ENCODE assay signal across 14 mouse cellular contexts in the genomic region with DNA sequence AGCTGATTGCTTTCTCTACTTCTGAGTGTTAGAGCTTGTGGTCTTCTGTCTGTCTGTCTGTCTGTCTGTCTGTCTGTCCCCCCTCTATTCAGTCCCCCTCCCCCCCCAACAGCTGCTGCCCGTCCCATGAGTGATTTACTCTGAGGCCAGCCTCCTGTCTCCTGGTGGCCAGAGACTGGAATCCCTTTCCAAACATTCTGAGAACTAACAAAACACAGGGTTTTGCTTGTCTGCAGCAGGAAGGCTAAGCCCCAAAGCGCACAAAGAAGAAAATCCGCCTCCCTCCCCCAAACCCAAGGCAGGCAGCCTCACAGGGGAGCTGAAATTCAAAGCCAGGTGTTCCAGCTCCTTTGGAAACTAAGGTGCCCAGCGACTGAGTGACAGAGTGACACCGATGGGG. TPM values are rescaled to one million over a fixed set of nuclear protein-coding genes. Genes with fewer than 3 reads are reported as not detected.
DNase-seq lines count a peak whose midpoint lies in the region; ATAC-seq lines count a peak whose summit lies in the region.
"Had no signal": no experiment of that assay in that cellular context is flagged by ENCODE, and none has a peak within 500 bp of the region (broad histone marks: within the 10 kb centered on the region; RNA-seq: fewer than 3 reads in every experiment).

No protein-coding gene starts in this region.

- H3K27me3 ChIP-seq in kidney, embryonic 14.5 days (ENCODE audit: control insufficient read depth, insufficient read depth, low read length) = no peaks in the 10 kb centered on the region
- H3K27me3 ChIP-seq in midbrain, embryonic 11.5 days (ENCODE audit: control insufficient read depth, insufficient read depth, low read length) = no peaks in the 10 kb centered on the region

- ATAC-seq in kidney, embryonic 14.5 days (ENCODE audit: low FRiP score, low TSS enrichment) = no peak
- ATAC-seq in midbrain, embryonic 11.5 days (ENCODE audit: low FRiP score) = no peak

- WGBS in kidney, embryonic 14.5 days = 7% methylated on average over 5 of the region's 5 CpGs
- WGBS in midbrain, embryonic 11.5 days = under 1% methylated on average over 5 of the region's 5 CpGs

- peaks cover 83% of the 10 kb centered on the region for H3K4me1 ChIP-seq in kidney, embryonic 14.5 days (ENCODE audit: control insufficient read depth, insufficient read depth, low read length)
- peaks cover 72% of the 10 kb centered on the region for H3K4me1 ChIP-seq in midbrain, embryonic 11.5 days (ENCODE audit: control insufficient read depth, insufficient read depth, low read length)

- no peak overlapping the region for H3K4me2 ChIP-seq in kidney, embryonic 14.5 days (replicated peaks; ENCODE audit: low read depth, low read length)
- H3K4me2 ChIP-seq in midbrain, embryonic 11.5 days = peak overlapping the region; percentile 12; the same call in 1 of the 2 replicates

- no peaks in the 10 kb centered on the region for H3K36me3 ChIP-seq in kidney, embryonic 14.5 days (ENCODE audit: control insufficient read depth, insufficient read depth, low read length)
- H3K36me3 ChIP-seq in midbrain, embryonic 11.5 days (ENCODE audit: control insufficient read depth, insufficient read depth, low read length) = no peaks in the 10 kb centered on the region

- peak overlapping the region; percentile 68; the same call in 1 of the 2 replicates for H3K27ac ChIP-seq in kidney, embryonic 14.5 days (ENCODE audit: low read depth, low read length)
- H3K27ac ChIP-seq in midbrain, embryonic 11.5 days (ENCODE audit: low read depth, low read length) = peak overlapping the region; percentile 79

- DNase-seq in kidney, adult 9 months = no peak
- peak; percentile 44 for DNase-seq in retina, postnatal 1 day
- no peak for DNase-seq in retina, embryonic 14.5 days (ENCODE audit: low spot score)
- peak; percentile 94 for DNase-seq in midbrain, embryonic 11.5 days (ENCODE audit: low spot score, missing footprints)
- DNase-seq in urinary bladder, postnatal 14 days (ENCODE audit: low spot score) = no peak
- DNase-seq in cerebellum, postnatal 4 days (ENCODE audit: low spot score in 2 of 2) = no peak
- no peak for DNase-seq in yolk sac, embryonic 10.5 days (ENCODE audit: low spot score)
- DNase-seq: cerebellum, adult 11-12 months; gastrocnemius, postnatal 10 days; heart, postnatal 36 days; kidney, postnatal 36 days; layer of hippocampus, postnatal 36 days; thymus, postnatal 25 days had no signal

- no peak overlapping the region for H3K9ac ChIP-seq in kidney, embryonic 14.5 days (ENCODE audit: low read depth, low read length)
- H3K9ac ChIP-seq in midbrain, embryonic 11.5 days (ENCODE audit: low read length) = peak overlapping the region; percentile 43

- H3K9me3 ChIP-seq in kidney, embryonic 14.5 days (ENCODE audit: control insufficient read depth, low read length) = no peaks in the 10 kb centered on the region
- H3K9me3 ChIP-seq in midbrain, embryonic 11.5 days (ENCODE audit: control insufficient read depth, low read length) = no peaks in the 10 kb centered on the region

- H3K4me3 ChIP-seq in kidney, embryonic 14.5 days (ENCODE audit: low read length) = no peak overlapping the region
- no peak overlapping the region for H3K4me3 ChIP-seq in midbrain, embryonic 11.5 days (ENCODE audit: low read depth, low read length)

RNA-seq across cellular contexts. Expression of a gene that starts 17.9 kb away (rescaled TPM):
- 5.6 and 5.8 TPM in 2 replicates for polyA plus RNA-seq in kidney, embryonic 14.5 days (2014; fragmentation: Nextera tagmentation; extraction: Ambion mirVana)
- polyA plus RNA-seq in midbrain, embryonic 11.5 days (2014; fragmentation: Nextera tagmentation; extraction: Ambion mirVana) = 5.8 and 6.7 TPM in 2 replicates

Comparison
In these comparisons a context has a peak if more than half of its experiments do, and no peak if none do; other contexts are left out.
1. DNase-seq: peak in retina, postnatal 1 day (single experiment) and midbrain, embryonic 11.5 days (single experiment); none in kidney, adult 9 months (single experiment), retina, embryonic 14.5 days (single experiment), urinary bladder, postnatal 14 days (single experiment), cerebellum, postnatal 4 days (0 of 2) and yolk sac, embryonic 10.5 days (single experiment).